Mouse (Mus musculus) midbrain, embryonic 16.5 days (tissue): ENCODE measurements around the gene Pcdh9. TPM values are rescaled to one million over a fixed set of nuclear protein-coding genes. Genes with fewer than 3 reads are reported as not detected.
"Not testable (repeated sequence)": the region's sequence is repeated elsewhere in the genome, so short reads cannot be mapped to it uniquely, and the experiment has no call there.

ENCODE experiments used
- ATAC-seq: fragments of 200-750 bp; cut with Nextera tagmentation; 2 replicates; pipeline ENCODE4 v1.8.0; 2017; ENCODE audit warnings: moderate TSS enrichment
- H3K27ac ChIP-seq: fragments of 300-500 bp; sonication (generic); 2 replicates; pipeline ENCODE4 v1.5.1; 2014; ENCODE audit warnings: mild to moderate bottlenecking, low read length, mixed read lengths
- H3K27me3 ChIP-seq: fragments of 300-500 bp; sonication (generic); 2 replicates; pipeline ENCODE4 v1.6.1; 2014; ENCODE audit warnings: low read depth, low read length, mixed read lengths; ENCODE audit not compliant: control insufficient read depth, insufficient read depth
- H3K36me3 ChIP-seq: fragments of 300-500 bp; sonication (generic); 2 replicates; pipeline ENCODE4 v1.6.1; 2014; ENCODE audit warnings: mild to moderate bottlenecking, low read length, moderate library complexity, mixed read lengths; ENCODE audit not compliant: control insufficient read depth, insufficient read depth
- H3K4me1 ChIP-seq: fragments of 300-500 bp; sonication (generic); 2 replicates; pipeline ENCODE4 v1.6.1; 2014; ENCODE audit warnings: mild to moderate bottlenecking, low read length, mixed read lengths; ENCODE audit not compliant: control insufficient read depth, insufficient read depth
- H3K4me2 ChIP-seq: fragments of 300-500 bp; sonication (generic); 2 replicates; pipeline ENCODE4 v1.6.1; 2014; ENCODE audit warnings: mild to moderate bottlenecking, low read length, mixed read lengths
- H3K4me3 ChIP-seq: fragments of 300-500 bp; sonication (generic); 2 replicates; pipeline ENCODE4 v1.5.1; 2014; ENCODE audit warnings: low read depth, mild to moderate bottlenecking, low read length, moderate library complexity, mixed read lengths
- H3K9ac ChIP-seq: fragments of 300-500 bp; sonication (generic); 2 replicates; pipeline ENCODE4 v1.6.1; 2014; ENCODE audit warnings: low read depth, low read length, mixed read lengths
- H3K9me3 ChIP-seq: fragments of 300-500 bp; sonication (generic); replicated peaks from 2 replicates; pipeline ENCODE4 v1.6.1; 2014; ENCODE audit warnings: mild to moderate bottlenecking, low read length, mixed read lengths; ENCODE audit not compliant: control insufficient read depth, poor library complexity, severe bottlenecking
- WGBS: fragments of 180-500 bp; shearing (Covaris S2); extraction: QIAGEN DNeasy Blood & Tissue Kit; methylation state at CpG from one replicate; pipeline ENCODE4 v1.1.7; 2014; 5-methylcytosine and 5-hydroxymethylcytosine counted together
- polyA plus RNA-seq: library from polyadenylated mRNA; unstranded; fragments of >200 nt; fragmentation: Nextera tagmentation; extraction: Ambion mirVana; gene quantifications from 2 replicates; pipeline ENCODE4 v1.2.1, GENCODE M21; 2015

Gene Pcdh9
- polyA plus RNA-seq, 1 experiment from 2014 or later, result 179 TPM

DNA sequence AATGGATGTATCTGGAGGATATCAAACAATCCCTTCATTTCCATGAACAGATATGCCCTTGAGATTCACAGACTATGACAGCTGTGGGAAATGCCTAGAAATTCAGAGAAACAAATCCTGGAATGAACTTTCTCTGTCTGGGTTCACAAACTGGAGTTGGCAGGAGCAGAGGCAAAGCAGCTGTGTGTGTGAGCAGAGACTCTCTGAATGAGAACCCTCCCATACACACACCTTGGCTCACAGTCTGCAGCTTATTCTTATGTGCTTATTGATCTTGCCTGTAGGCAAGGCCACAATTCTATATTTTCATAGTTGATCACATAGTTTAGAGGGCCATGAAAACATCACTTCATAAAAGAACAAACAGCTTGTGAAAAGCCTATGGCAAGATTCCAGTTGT, 614.8 kb downstream of the Pcdh9 start:
- H3K27me3 ChIP-seq, result no peaks in the 10 kb centered on the region
- H3K4me2 ChIP-seq, result no peak overlapping the region
- peaks cover 3% of the 10 kb centered on the region; the same call in 1 of the 2 replicates for H3K4me1 ChIP-seq
- no peaks in the 10 kb centered on the region for H3K36me3 ChIP-seq
- ATAC-seq, result no peak
- no peak overlapping the region for H3K27ac ChIP-seq
- no peak overlapping the region for H3K9ac ChIP-seq
- H3K4me3 ChIP-seq, result no peak overlapping the region
- no peaks in the 10 kb centered on the region for H3K9me3 ChIP-seq

DNA sequence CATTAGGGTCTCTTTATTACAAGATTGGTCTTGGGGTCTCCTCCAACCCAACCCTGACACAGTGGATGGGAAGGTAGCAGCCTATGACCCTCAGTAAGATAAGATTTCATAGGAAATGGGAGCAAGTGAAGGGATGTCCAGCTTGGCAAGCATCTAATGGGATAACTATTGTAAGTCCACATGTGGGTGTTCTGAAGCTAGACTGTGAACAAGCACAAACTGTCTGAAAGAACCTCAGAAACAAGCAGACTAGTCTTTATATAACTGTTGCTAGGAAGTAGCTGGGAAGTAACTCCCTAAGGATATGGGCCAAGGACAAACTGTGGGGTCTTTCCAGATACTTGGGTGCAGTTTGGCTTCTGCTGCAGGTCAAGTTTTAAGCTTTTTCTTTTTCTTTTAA, 615.7 kb downstream of the Pcdh9 start:
- H3K4me1 ChIP-seq, result peaks cover 3% of the 10 kb centered on the region; the same call in 1 of the 2 replicates
- H3K9me3 ChIP-seq, result no peaks in the 10 kb centered on the region
- no peak overlapping the region for H3K4me3 ChIP-seq
- no peak overlapping the region for H3K4me2 ChIP-seq
- no peak for ATAC-seq
- H3K36me3 ChIP-seq, result no peaks in the 10 kb centered on the region
- H3K9ac ChIP-seq, result no peak overlapping the region
- no peak overlapping the region for H3K27ac ChIP-seq
- no peaks in the 10 kb centered on the region for H3K27me3 ChIP-seq

GRCm38 (mm10) chr14:93253411-93253810, 637.1 kb downstream of the Pcdh9 start:
- H3K4me2 ChIP-seq, result no peak overlapping the region
- WGBS, result 82% methylated on average over 1 of the region's 1 CpGs

DNA sequence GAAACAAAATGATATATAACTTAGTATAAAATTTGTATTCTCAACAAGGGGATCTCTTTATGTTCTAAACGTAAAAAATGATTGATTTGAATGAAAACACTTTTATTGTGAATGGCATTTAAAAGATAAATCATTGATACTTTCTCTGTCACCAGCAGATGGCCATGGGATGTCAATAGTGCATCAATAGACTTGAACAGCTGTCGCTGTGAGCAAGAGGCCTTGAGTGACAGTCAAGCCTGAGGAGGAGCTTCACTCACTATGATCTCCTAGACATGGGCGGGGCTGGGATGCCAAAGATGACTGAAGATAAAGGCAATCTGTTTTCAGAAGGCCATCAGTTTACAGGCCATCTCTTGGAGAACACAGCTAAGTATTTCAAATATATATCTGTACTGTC, 650.2 kb downstream of the Pcdh9 start:
- 75% methylated on average over 3 of the region's 3 CpGs for WGBS
- H3K4me2 ChIP-seq, result no peak overlapping the region
- no peaks in the 10 kb centered on the region for H3K27me3 ChIP-seq
- H3K9me3 ChIP-seq, result no peaks in the 10 kb centered on the region
- no peaks in the 10 kb centered on the region for H3K4me1 ChIP-seq
- ATAC-seq, result no peak
- H3K9ac ChIP-seq, result no peak overlapping the region
- H3K4me3 ChIP-seq, result no peak overlapping the region
- no peaks in the 10 kb centered on the region for H3K36me3 ChIP-seq
- no peak overlapping the region for H3K27ac ChIP-seq

More at GRCm38 (mm10) chr14:93253411-93253810, 637.1 kb downstream of the Pcdh9 start:
- Histone ChIP-seq H3K9ac (no peak overlapping the region), H3K4me3 (no peak overlapping the region), H3K9me3 (no peaks in the 10 kb centered on the region), H3K4me1 (no peaks in the 10 kb centered on the region), H3K27ac (no peak overlapping the region), H3K36me3 (no peaks in the 10 kb centered on the region), H3K27me3 (no peaks in the 10 kb centered on the region)
- no peak for ATAC-seq

GRCm38 (mm10) chr14:93234333-93234732, 656.1 kb downstream of the Pcdh9 start:
- Histone ChIP-seq H3K27ac (no peak overlapping the region), H3K4me2 (no peak overlapping the region), H3K4me3 (no peak overlapping the region), H3K4me1 (no peaks in the 10 kb centered on the region), H3K9me3 (no peaks in the 10 kb centered on the region), H3K27me3 (no peaks in the 10 kb centered on the region), H3K36me3 (no peaks in the 10 kb centered on the region), H3K9ac (no peak overlapping the region)
- ATAC-seq, result no peak
- 56% methylated on average over 3 of the region's 3 CpGs for WGBS

DNA sequence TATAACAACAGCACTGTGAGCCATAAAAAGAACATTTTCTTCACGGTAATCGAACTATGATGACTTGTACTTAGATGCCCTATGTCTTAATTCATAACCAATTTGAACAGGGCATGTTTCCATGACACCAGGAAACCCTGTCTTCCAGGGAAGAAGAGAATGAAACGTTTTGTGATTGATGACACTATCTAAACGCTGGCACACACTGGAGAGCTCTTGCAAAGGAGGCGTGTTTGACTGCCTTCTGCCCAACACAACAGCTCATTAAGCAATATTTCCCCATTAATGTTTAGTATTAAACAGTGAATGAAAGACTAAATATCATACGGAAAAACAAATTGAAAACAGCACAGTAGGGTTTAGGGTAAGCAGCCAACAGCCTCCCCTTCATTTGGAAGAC, 656.9 kb downstream of the Pcdh9 start:
- H3K4me3 ChIP-seq, result no peak overlapping the region
- no peak overlapping the region for H3K4me2 ChIP-seq
- no peak for ATAC-seq
- WGBS, result 59% methylated on average over 6 of the region's 6 CpGs
- H3K9me3 ChIP-seq, result no peaks in the 10 kb centered on the region
- H3K27ac ChIP-seq, result no peak overlapping the region
- no peak overlapping the region for H3K9ac ChIP-seq
- no peaks in the 10 kb centered on the region for H3K4me1 ChIP-seq
- no peaks in the 10 kb centered on the region for H3K27me3 ChIP-seq
- no peaks in the 10 kb centered on the region for H3K36me3 ChIP-seq

DNA sequence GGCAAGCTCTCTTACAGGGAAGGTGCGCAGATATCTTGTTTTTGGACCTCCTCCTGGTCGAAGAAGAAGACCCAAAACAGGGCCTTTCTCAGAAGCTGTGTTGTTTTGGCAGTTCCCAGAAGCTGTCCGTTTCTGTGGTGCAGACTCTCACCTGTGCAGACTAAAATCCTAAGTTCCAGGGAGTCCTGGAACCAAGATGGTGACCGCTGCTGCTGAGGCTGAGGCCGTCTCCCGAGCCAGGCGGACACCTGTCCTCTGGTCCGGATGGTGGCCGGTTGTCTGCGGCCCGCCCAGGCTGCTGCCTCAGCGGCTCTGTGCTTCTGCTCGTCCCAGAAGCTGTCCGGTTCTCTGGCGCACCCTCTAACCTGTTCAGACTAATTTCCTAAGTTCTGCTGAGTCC, 675.6 kb downstream of the Pcdh9 start:
- 99% methylated on average over 5 of the region's 15 CpGs for WGBS

DNA sequence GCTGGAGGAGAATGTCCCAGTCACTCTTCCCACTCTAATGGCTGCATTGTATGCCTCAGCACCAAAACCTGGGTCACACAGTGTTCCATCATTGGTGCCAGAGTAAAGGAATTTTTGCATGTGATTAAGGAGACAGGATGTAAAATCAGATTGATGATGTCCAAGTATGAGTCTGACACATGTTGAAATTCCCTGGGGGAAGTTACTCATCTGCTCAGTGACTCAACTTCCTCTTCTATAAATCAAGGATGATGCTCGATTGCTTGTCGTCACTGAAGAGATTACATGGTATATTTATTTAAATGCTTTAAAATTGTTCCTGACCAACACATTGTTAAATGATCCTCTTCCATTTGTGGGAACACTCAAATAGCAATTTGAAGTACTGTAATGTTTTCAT, 690.7 kb downstream of the Pcdh9 start:
- Histone ChIP-seq H3K4me2 (no peak overlapping the region), H3K27me3 (no peaks in the 10 kb centered on the region), H3K4me1 (no peaks in the 10 kb centered on the region), H3K27ac (no peak overlapping the region), H3K9me3 (no peaks in the 10 kb centered on the region), H3K9ac (no peak overlapping the region), H3K4me3 (no peak overlapping the region), H3K36me3 (no peaks in the 10 kb centered on the region)
- whole genome bisulfite sequencing, result 97% methylated on average over 2 of the region's 2 CpGs
- no peak for ATAC-seq

More for the DNA sequence above, 675.6 kb downstream of the Pcdh9 start:
- not testable (repeated sequence) for H3K4me3 ChIP-seq, ATAC-seq, H3K9me3 ChIP-seq, H3K4me2 ChIP-seq, H3K4me1 ChIP-seq, H3K9ac ChIP-seq, H3K27ac ChIP-seq, H3K36me3 ChIP-seq, H3K27me3 ChIP-seq

DNA sequence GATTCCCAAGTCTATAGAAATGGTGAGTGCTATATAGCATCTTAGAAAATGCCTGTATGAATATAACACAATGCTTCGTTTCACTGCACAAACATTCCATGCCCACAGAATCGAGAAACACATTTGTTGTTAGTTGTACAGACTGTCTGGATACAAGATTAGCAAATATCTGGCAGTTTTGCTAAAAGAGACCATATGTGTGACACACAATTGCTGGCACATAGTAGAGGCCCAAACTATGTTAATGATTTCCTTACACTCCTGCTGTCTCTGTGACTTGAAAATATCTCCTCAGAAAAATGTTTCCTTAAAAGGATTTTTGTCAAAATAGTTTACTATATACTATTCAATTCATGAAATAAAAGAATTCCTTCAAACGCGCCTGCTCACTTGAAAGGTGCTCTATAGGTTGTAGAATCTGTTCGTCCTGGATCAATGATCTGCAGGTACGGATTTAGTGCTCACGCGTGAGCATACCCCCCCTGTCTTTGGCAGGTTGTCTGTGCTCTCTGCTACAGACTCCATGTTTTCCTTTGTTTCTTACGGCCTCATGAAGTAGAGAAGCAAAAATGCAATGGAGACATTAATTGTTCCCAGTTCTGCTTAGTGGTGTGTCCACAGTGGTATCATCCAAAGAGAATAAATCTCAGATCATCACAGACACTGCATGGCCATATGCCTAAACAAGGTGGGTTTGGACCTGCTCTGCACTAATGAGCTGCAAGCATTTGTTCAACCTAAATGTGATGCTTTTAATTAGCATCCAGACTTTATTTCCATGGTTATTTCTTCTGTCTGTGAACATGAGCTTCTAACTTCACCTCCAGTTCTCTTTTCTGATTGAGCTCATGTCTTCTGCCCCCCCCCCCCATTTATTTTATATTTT, 707.6 kb downstream of the Pcdh9 start:
- no peak for ATAC-seq
- H3K27ac ChIP-seq, result no peak overlapping the region
- H3K4me1 ChIP-seq, result no peaks in the 10 kb centered on the region
- no peaks in the 10 kb centered on the region for H3K27me3 ChIP-seq
- H3K36me3 ChIP-seq, result no peaks in the 10 kb centered on the region
- H3K9me3 ChIP-seq, result no peaks in the 10 kb centered on the region
- H3K4me3 ChIP-seq, result no peak overlapping the region
- no peak overlapping the region for H3K9ac ChIP-seq
- 89% methylated on average over 9 of the region's 9 CpGs for WGBS
- no peak overlapping the region for H3K4me2 ChIP-seq
